Mouse (Mus musculus): ENCODE measurements around the gene Mlx. TPM values are rescaled to one million over a fixed set of nuclear protein-coding genes. Genes with fewer than 3 reads are reported as not detected.
A peak's percentile ranks its signal among the peaks of the same experiment; 100 is the strongest.
"Not testable (repeated sequence)": the region's sequence is repeated elsewhere in the genome, so short reads cannot be mapped to it uniquely, and the experiment has no call there.

Gene Mlx
- polyA plus RNA-seq, 1 experiment, result 53.8 TPM

DNA sequence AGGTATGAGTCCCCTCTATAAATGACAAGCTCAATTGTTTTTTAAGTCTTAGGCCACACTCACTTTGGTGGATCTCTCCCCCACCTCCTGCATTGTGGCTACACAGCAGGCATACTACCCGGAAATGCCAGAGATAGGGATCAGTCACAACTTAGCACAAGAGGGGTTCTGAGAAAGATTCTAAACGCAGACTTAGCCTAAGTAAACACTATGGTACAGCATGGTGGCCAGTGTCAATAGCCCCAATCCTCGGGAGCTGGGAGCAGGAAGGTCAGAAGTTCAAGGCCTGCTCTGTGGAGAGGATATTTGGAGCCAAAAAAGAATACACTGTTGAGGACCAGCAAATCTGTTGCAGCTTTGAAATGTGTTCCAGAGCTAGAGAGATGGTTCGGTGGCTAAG lies 31.0 kb downstream of the Mlx start:
- no peak for TF ChIP-seq CTCF (IDR thresholded peaks at IDR 0.05; ENCODE audit: low read depth, low read length)
- no peak for TF ChIP-seq POLR2A (IDR thresholded peaks at IDR 0.05; ENCODE audit: borderline replicate concordance, low read depth, low read length)
- Histone ChIP-seq H3K27ac (ENCODE audit: insufficient read depth, low read depth, low read length) (no peak overlapping the region), H3K4me3 (ENCODE audit: insufficient read depth, low read length) (peak overlapping the region; percentile 77), H3K4me1 (ENCODE audit: control insufficient read depth, insufficient read depth, low read length) (peaks cover 42% of the 10 kb centered on the region)

DNA sequence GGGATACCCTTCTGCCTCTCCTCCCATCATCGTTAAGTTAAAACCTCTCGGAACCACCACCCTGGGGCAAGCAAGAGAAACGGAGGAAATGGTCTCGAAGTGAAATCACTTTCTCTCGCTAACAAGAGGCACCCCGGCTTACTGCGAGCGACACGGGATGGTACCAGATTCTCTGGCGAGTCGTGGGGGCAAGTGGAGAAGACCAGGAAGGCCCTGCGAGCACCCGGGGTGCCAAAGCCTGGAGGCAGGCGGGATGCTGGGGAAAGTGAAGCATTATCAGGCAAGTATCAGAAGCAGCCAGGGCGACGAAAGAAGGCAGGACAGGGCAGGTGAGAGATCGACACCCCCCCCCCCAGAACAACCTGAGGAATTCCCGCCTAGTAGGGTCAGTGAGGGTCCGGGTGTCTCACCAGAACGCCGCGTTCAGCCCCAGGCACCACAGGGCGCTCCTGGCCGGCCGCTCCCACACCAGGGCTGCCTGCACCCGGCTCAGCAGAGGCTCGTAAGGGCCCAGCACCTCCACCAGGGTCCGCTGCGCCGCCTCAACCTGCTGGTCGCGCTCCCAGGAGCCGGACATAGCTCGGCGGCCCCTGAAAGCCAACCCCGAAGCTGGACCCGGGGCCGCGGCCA lies 32.2 kb downstream of the Mlx start:
- H3K4me1 ChIP-seq (ENCODE audit: control insufficient read depth, insufficient read depth, low read length), result peaks cover 35% of the 10 kb centered on the region
- TF ChIP-seq CTCF (IDR thresholded peaks at IDR 0.05; ENCODE audit: low read depth, low read length) (no peak), POLR2A (IDR thresholded peaks at IDR 0.05; ENCODE audit: borderline replicate concordance, low read depth, low read length) (no peak)
- peak overlapping the region; percentile 77 for H3K4me3 ChIP-seq (ENCODE audit: insufficient read depth, low read length)
- peak overlapping the region; percentile 58 for H3K27ac ChIP-seq (ENCODE audit: insufficient read depth, low read depth, low read length)

DNA sequence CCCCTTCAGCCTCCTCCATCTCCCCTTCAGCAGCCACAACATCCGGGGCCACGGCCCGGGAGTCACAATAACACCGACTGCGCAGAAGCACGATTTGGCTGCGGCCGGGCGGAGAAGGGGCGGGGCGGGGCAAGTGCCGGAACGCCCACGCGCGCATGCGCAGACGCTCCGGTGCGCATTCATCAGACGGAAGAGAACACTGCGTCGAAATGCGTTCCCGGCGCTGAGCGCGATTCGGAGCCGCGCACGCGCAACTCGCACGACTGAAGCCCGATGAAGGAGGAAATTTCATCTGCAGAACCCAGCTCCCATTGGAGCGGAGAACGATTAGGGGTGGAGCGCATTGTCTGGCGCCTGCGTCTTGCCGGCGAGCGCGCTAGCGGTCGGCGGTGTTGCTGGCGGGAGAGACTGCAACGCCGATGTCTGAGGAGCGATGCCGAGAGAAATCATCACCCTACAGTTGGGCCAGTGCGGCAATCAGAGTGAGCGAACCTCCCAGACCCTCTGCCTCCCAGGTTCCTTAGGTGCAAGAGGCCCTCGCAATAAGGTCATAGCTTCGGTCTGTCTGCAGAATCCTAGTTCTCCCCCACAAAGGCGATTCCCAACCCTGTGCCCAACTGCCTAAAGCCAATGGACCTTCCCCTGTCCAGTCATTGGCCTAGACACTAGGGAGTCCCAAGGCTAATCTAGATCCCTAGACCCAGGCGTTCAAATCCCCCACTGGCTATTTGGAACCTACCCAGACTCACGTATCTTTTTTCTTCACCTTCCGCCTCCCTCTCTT lies 32.9 kb downstream of the Mlx start, which contains the start of the genes Retreg3 and Tubg1:
Gene Retreg3 (minus strand): TSS at position 133 of the 784 bp plus-strand sequence.
Gene Tubg1 (plus strand): TSS at position 178 of the 784 bp plus-strand sequence.
- H3K27ac ChIP-seq (ENCODE audit: insufficient read depth, low read depth, low read length), result peak within 1 kb of the TSS; percentile 58
- no peak for TF ChIP-seq CTCF (IDR thresholded peaks at IDR 0.05; ENCODE audit: low read depth, low read length)
- peak; percentile 80; the same call in 1 of the 2 replicates for TF ChIP-seq POLR2A (IDR thresholded peaks at IDR 0.05; ENCODE audit: borderline replicate concordance, low read depth, low read length)
- H3K4me1 ChIP-seq (ENCODE audit: control insufficient read depth, insufficient read depth, low read length), result peaks cover 29% of the 10 kb centered on the region
- peak within 1 kb of the TSS; percentile 77 for H3K4me3 ChIP-seq (ENCODE audit: insufficient read depth, low read length)

DNA sequence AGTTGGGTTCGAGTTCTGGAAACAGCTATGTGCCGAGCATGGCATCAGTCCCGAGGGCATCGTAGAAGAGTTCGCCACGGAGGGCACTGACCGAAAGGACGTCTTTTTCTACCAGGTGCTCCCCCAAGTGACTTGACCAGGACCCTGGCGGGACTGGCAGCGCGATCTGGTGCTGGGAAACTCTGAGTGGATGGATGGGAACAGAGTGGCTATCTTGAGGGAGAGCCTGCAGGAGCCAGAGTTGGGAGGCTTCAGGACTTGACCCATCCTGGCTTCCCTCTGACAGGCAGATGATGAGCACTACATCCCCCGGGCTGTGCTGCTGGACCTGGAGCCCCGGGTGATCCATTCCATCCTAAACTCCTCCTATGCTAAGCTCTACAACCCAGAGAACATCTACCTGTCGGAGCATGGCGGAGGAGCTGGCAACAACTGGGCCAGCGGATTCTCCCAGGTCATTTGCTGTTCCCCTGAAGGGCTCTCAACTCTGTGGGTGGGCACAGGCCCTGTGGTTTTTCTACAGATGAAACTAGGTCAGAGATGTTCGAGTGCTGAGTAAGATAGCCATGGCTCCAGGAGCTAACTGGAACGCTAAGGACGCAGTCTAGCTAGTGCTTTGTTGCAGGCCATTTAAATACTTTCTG lies 33.6 kb downstream of the Mlx start:
- Histone ChIP-seq H3K4me1 (ENCODE audit: control insufficient read depth, insufficient read depth, low read length) (peaks cover 26% of the 10 kb centered on the region), H3K4me3 (ENCODE audit: insufficient read depth, low read length) (peak overlapping the region; percentile 73), H3K27ac (ENCODE audit: insufficient read depth, low read depth, low read length) (peak overlapping the region; percentile 49)
- TF ChIP-seq CTCF (IDR thresholded peaks at IDR 0.05; ENCODE audit: low read depth, low read length) (no peak), POLR2A (IDR thresholded peaks at IDR 0.05; ENCODE audit: borderline replicate concordance, low read depth, low read length) (no peak)

DNA sequence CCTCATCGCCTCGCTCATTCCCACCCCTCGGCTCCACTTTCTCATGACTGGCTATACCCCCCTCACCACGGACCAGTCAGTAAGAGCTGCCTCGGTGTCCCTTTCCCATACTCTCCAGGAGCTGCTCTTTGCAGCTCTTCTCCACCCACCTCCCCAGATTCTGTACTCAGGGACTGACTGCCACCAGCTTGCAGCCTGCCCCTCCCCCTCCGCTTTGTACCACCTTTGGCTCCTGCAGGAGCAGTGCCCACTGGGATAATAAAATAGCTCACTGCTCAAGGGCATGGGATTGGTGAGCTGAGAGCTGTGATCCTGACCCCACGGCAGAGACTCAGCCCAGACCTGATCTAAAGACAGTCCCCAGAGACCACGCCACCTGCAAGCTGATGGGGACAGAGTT lies 37.4 kb downstream of the Mlx start:
- H3K27ac ChIP-seq (ENCODE audit: insufficient read depth, low read depth, low read length), result not testable (repeated sequence)

DNA sequence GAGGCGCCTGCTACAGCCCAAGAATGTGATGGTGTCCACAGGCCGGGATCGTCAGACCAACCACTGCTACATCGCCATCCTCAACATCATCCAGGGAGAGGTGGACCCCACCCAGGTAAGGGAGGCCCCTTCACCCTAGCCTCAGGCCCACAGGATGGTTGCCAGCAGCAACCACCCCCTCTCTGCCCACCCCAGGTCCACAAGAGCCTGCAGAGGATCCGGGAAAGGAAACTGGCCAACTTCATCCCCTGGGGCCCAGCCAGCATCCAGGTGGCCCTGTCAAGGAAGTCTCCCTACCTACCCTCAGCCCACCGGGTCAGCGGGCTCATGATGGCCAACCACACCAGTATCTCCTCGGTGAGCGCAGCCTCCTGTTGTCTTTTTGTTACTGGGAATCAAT lies 37.9 kb downstream of the Mlx start:
- H3K27ac ChIP-seq (ENCODE audit: insufficient read depth, low read depth, low read length); H3K4me3 ChIP-seq (ENCODE audit: insufficient read depth, low read length); H3K4me1 ChIP-seq (ENCODE audit: control insufficient read depth, insufficient read depth, low read length): not testable (repeated sequence)

More for the DNA sequence above, 37.4 kb downstream of the Mlx start:
- not testable (repeated sequence) for H3K4me3 ChIP-seq (ENCODE audit: insufficient read depth, low read length); H3K4me1 ChIP-seq (ENCODE audit: control insufficient read depth, insufficient read depth, low read length)

DNA sequence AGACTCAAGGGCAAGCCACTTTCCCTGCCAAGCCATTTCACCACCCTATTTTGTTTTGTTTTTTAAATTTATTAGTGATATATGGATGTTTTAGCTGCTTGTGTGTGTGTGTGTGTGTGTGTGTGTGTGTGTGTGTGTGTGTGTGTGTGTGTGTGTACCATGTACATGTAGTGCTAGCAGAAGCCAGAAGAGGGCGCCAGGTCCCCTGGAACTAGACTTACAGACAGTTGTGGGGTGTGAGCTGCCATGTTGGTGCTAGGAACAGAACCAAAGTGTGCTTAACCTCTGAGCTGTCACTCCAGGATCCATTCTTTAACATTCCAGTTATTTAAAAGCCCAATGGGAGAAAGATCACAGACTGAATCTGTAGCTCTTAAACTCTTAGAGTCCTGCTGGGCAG lies 40.0 kb downstream of the Mlx start:
- H3K4me3 ChIP-seq (ENCODE audit: insufficient read depth, low read length), result no peak overlapping the region
- H3K4me1 ChIP-seq (ENCODE audit: control insufficient read depth, insufficient read depth, low read length), result peaks cover 13% of the 10 kb centered on the region
- H3K27ac ChIP-seq (ENCODE audit: insufficient read depth, low read depth, low read length), result no peak overlapping the region
- TF ChIP-seq POLR2A (IDR thresholded peaks at IDR 0.05; ENCODE audit: borderline replicate concordance, low read depth, low read length) (no peak), CTCF (IDR thresholded peaks at IDR 0.05; ENCODE audit: low read depth, low read length) (no peak)

DNA sequence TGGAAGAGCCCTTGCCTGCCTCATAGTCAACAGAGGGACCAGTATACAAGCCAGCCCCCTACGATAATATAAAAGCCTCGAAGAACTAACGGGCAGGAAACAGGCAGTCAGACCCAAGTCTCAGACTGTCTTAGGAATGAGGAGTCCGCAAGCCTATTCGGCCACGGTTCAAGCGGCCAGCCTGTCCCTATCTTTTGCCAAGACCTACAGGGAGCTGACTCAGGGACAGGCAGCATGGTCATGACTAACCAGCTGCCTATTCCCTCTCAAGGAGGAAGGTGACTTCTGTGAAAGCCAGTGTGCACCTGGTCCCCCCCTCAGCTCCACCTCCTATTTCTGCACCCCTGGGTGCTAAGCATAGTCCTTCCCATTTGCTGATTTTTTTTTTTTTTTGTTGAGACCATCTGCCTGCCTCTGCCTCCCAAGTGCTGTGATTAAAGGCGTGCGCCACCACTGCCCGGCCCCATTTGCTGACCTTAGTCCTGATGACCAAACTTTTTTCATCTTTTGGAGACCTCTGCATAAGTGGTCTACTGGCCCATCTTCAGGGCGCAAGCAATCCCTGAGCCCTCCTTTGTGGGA lies 42.0 kb downstream of the Mlx start:
- peaks cover 13% of the 10 kb centered on the region for H3K4me1 ChIP-seq (ENCODE audit: control insufficient read depth, insufficient read depth, low read length)
- no peak overlapping the region for H3K4me3 ChIP-seq (ENCODE audit: insufficient read depth, low read length)
- H3K27ac ChIP-seq (ENCODE audit: insufficient read depth, low read depth, low read length), result no peak overlapping the region
- TF ChIP-seq CTCF (IDR thresholded peaks at IDR 0.05; ENCODE audit: low read depth, low read length) (no peak), POLR2A (IDR thresholded peaks at IDR 0.05; ENCODE audit: borderline replicate concordance, low read depth, low read length) (no peak)

DNA sequence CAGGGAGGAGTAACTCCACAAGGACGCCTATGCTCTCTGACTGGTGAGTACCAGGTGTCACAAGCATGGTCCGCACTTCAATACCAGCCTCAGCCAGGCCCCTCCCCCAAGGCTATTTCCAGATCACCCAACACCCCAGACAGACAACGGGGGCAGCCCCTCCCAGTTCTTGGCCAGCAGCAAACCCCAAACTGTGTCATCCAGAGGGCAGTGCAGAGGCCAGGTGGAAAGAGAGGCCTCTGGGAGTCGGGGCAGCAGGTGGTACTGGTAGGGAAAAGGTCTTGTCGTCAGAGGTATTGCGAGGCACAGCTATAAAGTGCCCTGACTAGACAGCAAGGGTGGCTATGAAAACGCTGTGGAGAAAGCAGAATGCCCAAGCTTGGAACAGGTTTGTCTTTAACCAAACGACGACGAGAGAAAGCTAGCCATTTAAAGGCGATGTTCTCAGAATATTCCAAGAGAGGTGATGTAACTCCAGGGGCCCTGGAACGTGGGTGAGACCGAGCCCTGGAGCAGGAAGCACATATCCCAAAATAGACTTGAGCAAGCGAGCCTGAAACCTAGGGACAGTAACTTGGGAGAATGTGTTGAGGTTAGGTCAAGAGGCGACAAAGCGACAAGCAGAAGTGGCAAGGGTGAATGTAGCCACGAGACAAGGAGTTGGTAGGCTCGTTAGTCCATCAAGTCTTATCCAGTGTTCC lies 43.1 kb downstream of the Mlx start:
- Histone ChIP-seq H3K27ac (ENCODE audit: insufficient read depth, low read depth, low read length) (no peak overlapping the region), H3K4me3 (ENCODE audit: insufficient read depth, low read length) (no peak overlapping the region), H3K4me1 (ENCODE audit: control insufficient read depth, insufficient read depth, low read length) (peaks cover 13% of the 10 kb centered on the region)
- TF ChIP-seq POLR2A (IDR thresholded peaks at IDR 0.05; ENCODE audit: borderline replicate concordance, low read depth, low read length) (no peak), CTCF (IDR thresholded peaks at IDR 0.05; ENCODE audit: low read depth, low read length) (no peak)

Data from bone marrow macrophage, adult 2 months (primary cell).